Mouse (Mus musculus) MEL (cell line): ENCODE results near the gene Nkx2-3.

Experiments
- CTCF ChIP-seq, 3 experiments: IDR thresholded peaks in 2 of 3; conservative IDR thresholded peaks in 1 of 3; 2 replicates each; pipeline ENCODE4 v1.5.1; 2011 to 2012; ENCODE audit warnings: low read length in 3 of 3, low read depth in 2 of 3, mild to moderate bottlenecking in 2 of 3, improper control_type of control experiment in 1 of 3, inconsistent platforms in 1 of 3, mixed read lengths in 1 of 3, moderate library complexity in 1 of 3; ENCODE audit not compliant: control insufficient read depth in 1 of 3, insufficient read depth in 1 of 3, poor library complexity in 1 of 3, severe bottlenecking in 1 of 3
- EP300 ChIP-seq, 2 experiments: IDR thresholded peaks; 2 replicates each; pipeline ENCODE4 v1.6.1; 2011; ENCODE audit warnings: improper control_type of control experiment in 2 of 2, low read length in 2 of 2, low read depth in 1 of 2, mild to moderate bottlenecking in 1 of 2
- GABPA ChIP-seq: IDR thresholded peaks from 2 replicates; pipeline ENCODE4 v1.6.1; 2012; ENCODE audit warnings: low read depth, mild to moderate bottlenecking, inconsistent platforms, low read length, improper control_type of control experiment, moderate library complexity
- GATA1 ChIP-seq: IDR thresholded peaks from 2 replicates; pipeline ENCODE4 v1.6.1; 2011; ENCODE audit warnings: low read depth, low read length, improper control_type of control experiment
- MAZ ChIP-seq: IDR thresholded peaks from 2 replicates; pipeline ENCODE4 v1.6.1; 2012; ENCODE audit warnings: low read depth, mild to moderate bottlenecking, inconsistent platforms, low read length, improper control_type of control experiment
- MYC ChIP-seq: IDR thresholded peaks from 2 replicates; pipeline ENCODE4 v1.6.1; 2011; ENCODE audit warnings: low read depth, mild to moderate bottlenecking, low read length, improper control_type of control experiment, moderate library complexity
- POLR2A ChIP-seq, 2 experiments: IDR thresholded peaks; 2 replicates each; pipeline ENCODE4 v1.6.1; 2011 to 2012; ENCODE audit warnings: low read length in 2 of 2, mild to moderate bottlenecking in 2 of 2, control low read depth in 1 of 2, improper control_type of control experiment in 1 of 2, low read depth in 1 of 2, moderate library complexity in 1 of 2; ENCODE audit not compliant: control insufficient read depth in 1 of 2, insufficient read depth in 1 of 2, poor library complexity in 1 of 2
- RCOR1 ChIP-seq: IDR thresholded peaks from 2 replicates; pipeline ENCODE4 v1.6.1; 2012; ENCODE audit warnings: low read depth, mild to moderate bottlenecking, inconsistent platforms, low read length, improper control_type of control experiment
- SMC3 ChIP-seq: IDR thresholded peaks from 2 replicates; pipeline ENCODE4 v1.6.1; 2011; ENCODE audit warnings: low read depth, low read length, improper control_type of control experiment
- TAL1 ChIP-seq: IDR thresholded peaks from 2 replicates; pipeline ENCODE4 v1.6.1; 2012; ENCODE audit warnings: mild to moderate bottlenecking, inconsistent platforms, low read length, moderate library complexity, mixed read lengths
- USF2 ChIP-seq, 2 experiments: IDR thresholded peaks; 2 replicates each; pipeline ENCODE4 v1.6.1; 2011 to 2012; ENCODE audit warnings: improper control_type of control experiment in 2 of 2, low read length in 2 of 2, borderline replicate concordance in 1 of 2, inconsistent platforms in 1 of 2, low read depth in 1 of 2, mild to moderate bottlenecking in 1 of 2; ENCODE audit not compliant: insufficient read depth in 1 of 2

DNA sequence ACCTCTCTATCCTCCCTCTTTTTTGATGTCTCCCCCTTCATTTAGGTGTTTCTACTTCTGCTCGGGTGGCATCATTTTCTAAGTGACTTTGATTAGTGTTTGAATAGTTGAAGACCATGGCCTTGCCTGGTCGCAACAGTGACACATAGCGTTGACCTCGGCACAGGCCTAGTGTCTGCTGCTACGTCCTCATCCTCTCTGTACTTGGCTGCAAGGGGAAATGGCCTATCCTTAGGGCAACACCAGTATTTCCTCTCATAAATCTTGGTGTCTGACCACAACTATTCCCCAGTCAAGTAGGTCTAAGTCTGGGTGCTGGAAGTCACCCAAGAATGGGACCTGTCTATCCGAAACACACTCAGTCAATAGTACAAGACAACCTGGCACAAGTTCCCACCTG lies 47.5 kb downstream of the Nkx2-3 start:
- TF ChIP-seq MYC (no peak), CTCF (IDR thresholded peaks at IDR 0.05 in 2 of 3, conservative IDR thresholded peaks at IDR 0.05 in 1 of 3; ENCODE audit: control insufficient read depth in 1 of 3, insufficient read depth in 1 of 3, low read depth in 2 of 3, low read length in 3 of 3, poor library complexity in 1 of 3, severe bottlenecking in 1 of 3) (no peak), POLR2A (IDR thresholded peaks at IDR 0.05; ENCODE audit: control insufficient read depth in 1 of 2, insufficient read depth in 1 of 2, low read depth in 1 of 2, low read length in 2 of 2, poor library complexity in 1 of 2) (no peak), USF2 (IDR thresholded peaks at IDR 0.05; ENCODE audit: borderline replicate concordance in 1 of 2, insufficient read depth in 1 of 2, low read depth in 1 of 2, low read length in 2 of 2) (no peak), EP300 (IDR thresholded peaks at IDR 0.05; ENCODE audit: low read depth in 1 of 2, low read length in 2 of 2) (no peak), MAZ (no peak), TAL1 (no peak), GATA1 (no peak), SMC3 (no peak), GABPA (no peak), RCOR1 (no peak)
